ENCODE assay signal across 23 mouse cellular contexts in the genomic region with DNA sequence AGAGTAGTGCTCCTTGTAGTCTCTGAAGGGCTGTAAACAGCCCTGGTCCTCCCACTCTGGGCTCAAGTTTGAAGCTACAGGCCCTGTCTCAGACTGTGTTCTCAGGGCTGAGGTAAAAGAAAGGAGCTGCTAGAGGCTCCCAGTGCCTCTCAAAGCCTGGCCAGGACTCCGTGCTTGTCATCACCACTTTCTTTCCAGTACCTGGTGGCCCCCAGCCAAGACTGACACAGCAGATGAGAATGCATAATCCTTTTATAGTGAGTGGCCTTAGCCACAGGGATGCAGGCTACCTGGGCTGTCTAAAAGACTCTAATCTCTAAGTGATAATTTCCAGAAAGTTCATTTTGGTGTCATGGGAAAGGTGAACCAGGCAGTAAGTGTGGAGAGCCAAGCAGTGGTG. TPM values are rescaled to one million over a fixed set of nuclear protein-coding genes. Genes with fewer than 3 reads are reported as not detected.
DNase-seq lines count a peak whose midpoint lies in the region; ATAC-seq and TF ChIP-seq lines count a peak whose summit lies in the region.
"Had no signal": no experiment of that assay in that cellular context is flagged by ENCODE, and none has a peak within 500 bp of the region (broad histone marks: within the 10 kb centered on the region; RNA-seq: fewer than 3 reads in every experiment).

No protein-coding gene starts in this region.

- TF ChIP-seq CTCF in liver, adult 2 months (IDR thresholded peaks at IDR 0.05; ENCODE audit: low read depth, low read length), result no peak

- peak; percentile 53 to 61 for DNase-seq in cerebellum, adult 18-20 months
- DNase-seq in liver, adult 2 months (ENCODE audit: extremely low read depth, low read depth, low spot score), result peak; percentile 33
- DNase-seq in liver (no peak), NIH3T3 (ENCODE audit: low read depth) (peak; percentile 9)
- DNase-seq in cerebellum, postnatal 36 days, result peak; percentile 64 to 68
- DNase-seq in ovary, postnatal 14 days (ENCODE audit: low spot score), result no peak
- DNase-seq: adrenal gland, postnatal 36 days; forebrain, postnatal 0 days; gastrocnemius, postnatal 36 days; kidney, adult 2 months; kidney, postnatal 14 days; midbrain, embryonic 14.5 days; right cerebral cortex, postnatal 14 days; spleen, adult 18-20 months; thymus, adult 18-20 months; thymus, postnatal 4 days had no signal

- H3K4me1 ChIP-seq in liver, adult 2 months (ENCODE audit: control insufficient read depth, insufficient read depth, low read length), result peaks cover 8% of the 10 kb centered on the region

- no peak overlapping the region for H3K9ac ChIP-seq in liver, adult 2 months (ENCODE audit: low read depth, low read length)
- H3K9ac ChIP-seq: embryonic facial prominence, embryonic 13.5 days; forebrain, postnatal 0 days; hindbrain, embryonic 12.5 days; neural tube, embryonic 15.5 days had no signal

- H3K4me3 ChIP-seq in liver, adult 2 months (ENCODE audit: insufficient read depth, low read depth, low read length), result no peak overlapping the region
- H3K4me3 ChIP-seq: embryonic facial prominence, embryonic 13.5 days; hindbrain, embryonic 12.5 days; neural tube, embryonic 15.5 days had no signal

- ATAC-seq in cerebellum, adult (ENCODE audit: insufficient number of reproducible peaks, low FRiP score, low TSS enrichment), result no peak
- ATAC-seq in activated CD4-positive, CD25-positive, alpha-beta regulatory T cell, adult 4 months, result no peak
- ATAC-seq: CD4-positive, CD25-positive, alpha-beta regulatory T cell, adult 4 months; forebrain, postnatal 0 days; inflammation-experienced regulatory T-cells, adult 6 months had no signal

- no peak for TF ChIP-seq POLR2A in liver, adult 2 months (IDR thresholded peaks at IDR 0.05; ENCODE audit: extremely low read depth, insufficient read depth, low read length)

- no peaks in the 10 kb centered on the region for H3K79me2 ChIP-seq in liver, adult 2 months (ENCODE audit: control insufficient read depth, insufficient read depth, low read length)

- no peak overlapping the region for H3K27ac ChIP-seq in liver, adult 2 months (replicated peaks; ENCODE audit: insufficient read depth, low read depth, low read length)
- H3K27ac ChIP-seq: embryonic facial prominence, embryonic 13.5 days; neural tube, embryonic 15.5 days had no signal

- no peaks in the 10 kb centered on the region for H3K36me3 ChIP-seq in liver, adult 2 months (ENCODE audit: control insufficient read depth, insufficient read depth, low read length)
- H3K36me3 ChIP-seq: embryonic facial prominence, embryonic 13.5 days; hindbrain, embryonic 12.5 days; neural tube, embryonic 15.5 days had no signal

- H3K27me3 ChIP-seq in liver, adult 2 months (ENCODE audit: control insufficient read depth, insufficient read depth, low read length), result no peaks in the 10 kb centered on the region
- H3K27me3 ChIP-seq: embryonic facial prominence, embryonic 13.5 days; hindbrain, embryonic 12.5 days; neural tube, embryonic 15.5 days had no signal

- 44% methylated on average over 1 of the region's 1 CpGs for WGBS in liver, adult 2 months

RNA-seq across cellular contexts. Expression of gene Tbc1d22a, which starts 54.3 kb away (rescaled TPM):
- 9.6 and 13.2 TPM in 2 replicates for total RNA-seq in liver, adult 2 months (2014; rRNA removed)
- polyA plus RNA-seq in liver, adult 2 months (2012; rRNA removed), result 14.1 and 14.3 TPM in 2 replicates
- 10 to 100 TPM; 10.6 to 13.1 TPM for polyA plus RNA-seq in activated CD4-positive, CD25-positive, alpha-beta regulatory T cell, adult 4 months (2017; shearing (Covaris generic))

Comparison
In these comparisons a context has a peak if more than half of its experiments do, and no peak if none do; other contexts are left out.
1. DNase-seq: peak in cerebellum, adult 18-20 months (2 of 2), liver, adult 2 months (single experiment), NIH3T3 (single experiment) and cerebellum, postnatal 36 days (2 of 2); none in liver (single experiment) and ovary, postnatal 14 days (single experiment).